Mouse (Mus musculus) cerebellum, adult 2 months (tissue): ENCODE measurements around the gene Gm45521.

ENCODE experiments used
- CTCF ChIP-seq: fragments of 200-500 bp; IDR thresholded peaks from 2 replicates; pipeline ENCODE4 v1.5.1; 2011; ENCODE audit warnings: low read depth, mild to moderate bottlenecking, control low read depth, low read length, moderate library complexity, borderline replicate concordance; ENCODE audit not compliant: insufficient read depth
- POLR2A ChIP-seq: fragments of 200-500 bp; IDR thresholded peaks from 2 replicates; pipeline ENCODE4 v1.6.1; 2011; ENCODE audit warnings: low read length, control low read depth, borderline replicate concordance; ENCODE audit not compliant: insufficient read depth

DNA sequence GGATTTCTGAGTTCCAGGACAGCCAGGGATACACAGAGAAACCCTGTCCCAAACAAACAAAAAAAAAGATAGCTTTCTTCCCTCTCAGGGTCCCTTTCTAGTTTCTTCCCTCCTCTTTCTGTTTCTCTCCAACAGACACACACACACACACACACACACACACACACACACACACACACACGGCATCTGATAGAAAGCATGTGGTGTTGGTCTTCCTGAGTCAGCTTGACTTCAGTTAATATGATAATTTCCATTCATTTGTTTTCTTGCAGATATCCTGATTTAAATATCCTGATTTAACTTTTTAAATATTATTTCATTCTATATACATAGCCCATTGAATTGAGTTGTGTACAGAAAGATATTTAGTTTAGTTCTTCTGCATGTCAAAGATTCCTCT is 28.7 kb upstream of the Gm45521 start:
- TF ChIP-seq POLR2A (no peak), CTCF (no peak)
